Mouse (Mus musculus): ENCODE data around the gene Fitm2.
"Not testable (repeated sequence)": the region's sequence is repeated elsewhere in the genome, so short reads cannot be mapped to it uniquely, and the experiment has no call there.

Gene Fitm2

DNA sequence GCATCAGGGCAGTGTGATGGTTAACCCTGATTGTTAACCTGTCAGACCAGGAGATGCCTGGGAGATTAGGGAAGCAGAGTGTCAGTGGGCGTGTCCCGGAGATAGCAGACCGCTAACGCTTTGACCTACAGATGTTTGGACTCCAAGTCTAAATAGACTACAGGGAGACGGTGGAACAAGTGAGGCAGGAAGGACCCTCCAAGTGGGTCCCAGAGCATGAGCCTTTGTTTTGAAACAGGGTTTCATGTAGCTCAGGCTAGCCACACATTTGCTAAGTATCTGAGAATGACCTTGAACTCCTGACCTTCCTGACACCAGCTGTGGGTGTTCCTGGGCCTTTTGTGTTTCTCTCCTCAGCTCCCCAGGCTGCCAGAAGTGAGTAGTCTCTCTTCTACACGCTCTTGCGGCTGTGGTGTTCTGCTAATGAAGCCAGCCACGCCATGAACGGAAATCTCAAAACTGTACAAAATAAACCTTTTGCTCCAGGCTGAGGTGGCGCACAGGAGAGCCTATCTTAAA lies 9.1 kb downstream of the Fitm2 start:
- in situ Hi-C loops (cut with MboI, MseI): no loop called here

DNA sequence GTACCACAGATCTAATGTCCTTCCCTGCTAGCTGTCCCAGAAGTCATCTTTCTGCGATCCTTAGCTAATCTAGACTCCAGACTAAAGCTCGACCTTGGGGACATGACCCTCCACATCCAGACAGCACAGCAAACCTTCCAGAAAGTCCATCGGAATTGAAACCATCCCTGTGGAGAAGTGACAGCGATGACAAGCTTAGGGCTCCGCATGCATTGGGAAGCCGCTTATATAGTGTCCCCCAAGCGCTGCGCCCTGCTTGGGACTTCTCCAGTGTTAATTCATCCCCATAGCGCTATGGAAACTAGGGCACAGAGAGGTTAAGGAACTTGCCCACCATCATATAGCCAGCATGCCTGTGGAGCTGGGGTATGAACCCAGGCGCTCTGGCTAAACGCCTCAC lies 9.6 kb downstream of the Fitm2 start:
- in situ Hi-C loops (cut with MboI, MseI): no loop called here

DNA sequence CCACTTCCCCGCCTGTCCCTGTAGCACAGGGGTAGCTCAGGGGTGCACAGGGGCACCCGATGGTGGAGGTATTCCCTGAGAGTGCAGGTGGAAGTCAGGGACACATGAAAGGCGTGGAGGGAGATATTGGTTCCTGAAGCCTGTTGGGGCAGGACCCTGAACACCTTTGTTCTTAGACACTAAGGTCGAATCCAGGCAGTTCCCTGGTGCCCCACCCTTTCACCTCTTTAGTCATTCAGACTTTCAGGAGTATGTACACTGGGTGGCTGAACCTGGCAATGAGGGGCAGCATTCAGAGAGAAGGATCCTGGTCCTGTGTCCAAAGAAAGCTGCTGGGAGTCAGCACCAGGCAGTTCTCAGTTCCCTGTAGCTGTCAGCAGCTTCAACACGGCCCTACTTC lies 10.0 kb downstream of the Fitm2 start:
- in situ Hi-C loops (cut with MboI, MseI): no loop called here

DNA sequence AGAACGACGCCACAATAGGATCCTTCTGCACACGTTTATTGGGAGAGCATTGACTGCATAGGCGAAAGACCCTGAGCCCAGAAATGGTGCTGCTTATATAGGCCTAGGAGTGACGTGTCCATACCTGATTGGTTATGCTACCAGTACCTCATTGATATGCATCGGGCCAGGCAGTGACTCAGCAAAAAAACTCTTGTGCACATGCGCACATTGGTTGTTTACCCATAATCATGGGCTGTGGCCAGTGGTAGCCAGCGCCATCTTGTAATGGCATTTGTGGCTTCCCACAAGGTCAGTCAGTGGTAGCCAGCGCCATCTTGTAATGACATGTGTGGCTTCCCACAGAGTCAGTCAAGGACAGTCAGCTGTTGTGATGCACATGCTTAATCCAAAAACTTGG lies 11.1 kb downstream of the Fitm2 start:
- in situ Hi-C loops (cut with MboI, MseI): not testable (repeated sequence)

DNA sequence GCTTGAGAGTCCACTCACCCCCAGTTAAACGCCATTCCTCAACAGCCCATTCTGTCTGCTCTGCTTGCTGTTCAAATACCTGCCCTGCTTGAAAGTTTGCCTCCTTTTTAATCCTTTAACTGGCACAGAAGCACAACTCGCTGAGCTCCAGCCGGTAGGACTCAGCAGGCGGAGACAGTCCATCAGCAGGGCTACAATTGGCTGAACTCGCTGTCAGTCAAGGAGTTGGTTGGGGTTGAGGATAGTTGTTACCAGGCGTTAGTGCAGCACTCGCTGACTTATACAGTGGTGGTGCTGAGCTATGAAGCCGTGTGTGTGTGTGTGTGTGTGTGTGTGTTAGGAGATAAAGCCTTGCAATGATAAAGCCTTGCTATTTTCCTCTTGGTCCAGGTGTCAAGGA lies 11.8 kb downstream of the Fitm2 start:
- in situ Hi-C loops (cut with MboI, MseI): no loop called here

DNA sequence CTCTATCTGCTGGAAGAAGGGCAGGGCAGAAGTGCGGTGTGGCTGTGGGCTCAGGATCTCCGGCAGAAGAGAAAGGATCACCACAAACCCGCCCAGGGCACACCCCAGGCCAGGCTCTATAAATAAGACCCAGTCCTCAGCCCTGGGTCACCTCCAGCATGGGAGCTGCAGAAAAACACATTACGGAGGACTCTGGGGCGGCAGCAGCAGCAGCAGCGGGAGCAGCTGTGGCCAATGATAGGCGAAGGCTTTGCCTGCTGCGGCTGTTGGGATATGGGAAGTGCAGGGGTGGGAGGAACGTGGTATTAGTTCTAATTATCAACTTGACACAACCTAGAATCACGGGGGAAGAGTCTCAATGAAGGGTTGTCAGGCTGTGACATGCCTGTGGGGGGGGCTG lies 13.0 kb downstream of the Fitm2 start:
- in situ Hi-C loops (cut with MboI, MseI): no loop called here

DNA sequence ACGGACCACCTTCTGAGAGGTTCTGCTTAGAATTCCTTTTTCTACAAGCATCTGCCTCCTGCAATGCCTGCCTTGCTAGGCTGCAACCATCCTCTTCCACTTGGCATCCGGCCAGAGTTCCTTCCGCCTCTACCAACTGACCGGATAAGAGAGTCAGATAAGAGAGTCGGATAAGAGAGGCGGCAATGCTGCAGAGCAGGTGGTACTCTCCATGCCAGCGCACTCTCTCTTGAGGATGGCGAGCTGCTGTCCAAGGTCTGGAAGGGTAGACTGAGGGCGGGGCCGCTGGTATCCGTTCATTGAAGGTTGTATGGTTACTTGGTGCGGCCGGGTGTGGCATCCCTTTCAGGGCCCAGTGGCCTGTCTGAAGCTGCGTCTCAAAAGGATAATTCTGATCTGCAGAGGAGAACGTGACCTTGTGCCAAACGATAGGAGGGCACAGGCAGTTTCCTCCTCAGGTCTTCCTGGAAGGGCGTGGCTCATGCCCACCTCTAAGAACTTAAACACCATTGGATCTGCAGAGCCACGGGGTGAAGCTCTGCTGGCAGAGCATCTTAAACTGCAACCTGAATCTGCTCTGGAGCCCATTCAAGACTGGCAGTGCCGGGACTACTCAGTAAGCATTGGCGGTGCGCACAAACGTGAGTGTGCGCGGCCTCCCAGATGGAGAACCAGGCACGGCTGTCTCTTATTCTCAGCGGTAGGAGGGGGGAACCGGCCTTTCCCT lies 13.7 kb downstream of the Fitm2 start:
- in situ Hi-C loops (cut with MboI, MseI): no loop called here

DNA sequence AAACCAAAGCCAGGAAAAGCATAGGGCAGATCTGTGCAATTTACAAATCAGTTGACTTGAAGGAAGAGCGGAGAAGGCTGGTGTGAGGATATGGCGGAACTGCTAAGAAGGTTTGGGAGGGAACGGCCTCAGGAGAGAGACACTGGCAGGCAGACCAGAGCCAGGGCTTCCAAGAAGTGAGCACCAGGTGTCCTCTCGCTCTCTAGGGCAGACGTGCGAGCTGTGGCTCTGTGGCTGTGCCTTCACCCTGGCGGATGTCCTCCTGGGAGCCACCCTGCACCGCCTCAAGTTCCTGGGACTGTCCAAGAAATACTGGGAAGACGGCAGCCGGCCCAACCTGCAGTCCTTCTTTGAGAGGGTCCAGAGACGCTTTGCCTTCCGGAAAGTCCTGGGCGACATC lies 19.1 kb downstream of the Fitm2 start:
- in situ Hi-C loops (cut with MboI, MseI): no loop called here

DNA sequence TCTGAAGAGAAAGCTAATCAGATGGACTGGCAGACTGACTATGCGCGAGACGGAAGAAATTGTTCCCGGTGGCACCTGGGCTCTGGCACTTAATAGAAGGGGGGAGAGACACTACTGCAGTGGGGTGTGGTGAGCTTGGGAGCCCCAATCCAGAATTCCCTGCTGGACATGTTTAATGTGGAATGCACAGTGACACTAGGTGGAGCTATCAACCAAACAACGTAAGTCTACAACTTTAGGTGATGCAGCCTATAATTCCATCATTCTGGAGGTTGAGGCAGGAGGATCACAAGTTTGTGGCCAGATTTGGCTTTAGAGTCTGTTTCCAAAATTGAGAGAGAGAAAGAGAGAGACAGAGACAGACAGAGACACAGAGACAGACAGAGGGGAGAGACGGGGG lies 19.7 kb downstream of the Fitm2 start:
- in situ Hi-C loops (cut with MboI, MseI): no loop called here

DNA sequence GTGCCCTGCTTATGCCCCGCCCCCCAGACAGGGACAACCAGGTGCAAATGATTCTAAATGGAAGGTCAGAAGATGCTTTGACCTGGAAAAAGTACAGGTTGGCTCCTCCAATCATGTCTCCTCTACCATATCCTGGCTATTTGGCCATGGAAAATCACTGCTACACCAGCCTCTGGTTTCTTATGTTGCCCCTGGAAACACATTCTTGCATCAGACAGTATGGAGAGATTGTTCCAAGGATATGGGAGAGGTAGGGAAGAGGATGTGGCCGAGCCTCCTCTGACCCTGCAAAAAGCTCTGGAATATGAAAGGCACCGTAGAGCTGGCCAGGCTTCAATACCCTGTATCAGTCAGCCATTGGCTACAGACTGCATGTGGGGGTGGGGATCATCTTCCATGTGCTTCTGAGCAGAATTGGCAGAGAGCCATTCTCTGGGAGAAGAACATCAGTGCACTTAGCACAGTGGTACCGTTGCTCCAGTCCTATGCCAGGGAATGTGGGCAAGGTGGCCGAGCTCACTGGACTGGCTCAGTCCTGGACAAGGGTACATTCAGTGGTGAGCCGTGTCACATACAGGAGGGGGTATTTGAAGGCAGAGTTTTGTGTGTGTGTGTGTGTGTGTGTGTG lies 21.6 kb downstream of the Fitm2 start:
- in situ Hi-C loops (cut with MboI, MseI): no loop called here

DNA sequence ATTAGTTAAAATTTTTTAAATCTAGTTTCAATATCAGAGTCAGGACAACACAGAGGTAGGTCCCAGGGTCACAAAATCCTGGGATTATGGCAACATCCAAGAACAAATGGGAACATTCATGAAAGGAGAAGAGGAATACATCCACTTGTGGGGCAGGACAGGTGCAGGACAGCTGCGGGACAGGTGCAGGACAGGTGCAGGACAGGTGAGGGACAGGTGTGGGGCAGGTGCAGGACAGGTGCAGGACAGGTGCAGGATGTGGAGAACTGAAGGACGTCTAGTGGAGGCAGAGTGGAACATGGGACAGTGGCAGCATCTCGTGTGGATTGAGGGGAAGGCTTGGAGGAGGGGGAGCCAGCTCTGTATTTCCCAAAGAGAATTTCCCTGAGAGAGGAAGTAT lies 23.2 kb downstream of the Fitm2 start:
- in situ Hi-C loops (cut with MboI, MseI): loop anchor here (10.0 kb wide), 1 partner anchor 1896 kb away; no protein-coding TSS in a partner anchor

DNA sequence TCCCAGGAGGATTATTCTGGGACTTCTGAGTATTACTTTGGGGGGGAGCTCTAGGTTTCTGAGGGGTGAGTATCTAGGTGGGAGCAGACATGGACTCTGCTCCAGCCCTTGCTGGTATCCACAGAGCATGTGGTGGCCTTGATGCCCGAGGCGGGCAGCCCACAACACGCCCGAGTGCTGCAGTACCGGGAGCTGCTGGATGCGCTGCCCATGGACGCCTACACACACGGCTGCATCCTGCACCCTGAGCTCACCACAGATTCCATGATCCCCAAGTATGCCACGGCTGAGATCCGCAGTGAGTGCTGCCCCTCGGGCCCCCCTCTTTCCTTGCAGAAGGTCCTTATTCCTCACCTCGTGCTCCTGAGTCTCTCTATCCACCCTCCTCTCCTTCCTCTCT lies 25.1 kb downstream of the Fitm2 start:
- in situ Hi-C loops (cut with MboI, MseI): loop anchor here (10.0 kb wide), 1 partner anchor 1897 kb away; no protein-coding TSS in a partner anchor

DNA sequence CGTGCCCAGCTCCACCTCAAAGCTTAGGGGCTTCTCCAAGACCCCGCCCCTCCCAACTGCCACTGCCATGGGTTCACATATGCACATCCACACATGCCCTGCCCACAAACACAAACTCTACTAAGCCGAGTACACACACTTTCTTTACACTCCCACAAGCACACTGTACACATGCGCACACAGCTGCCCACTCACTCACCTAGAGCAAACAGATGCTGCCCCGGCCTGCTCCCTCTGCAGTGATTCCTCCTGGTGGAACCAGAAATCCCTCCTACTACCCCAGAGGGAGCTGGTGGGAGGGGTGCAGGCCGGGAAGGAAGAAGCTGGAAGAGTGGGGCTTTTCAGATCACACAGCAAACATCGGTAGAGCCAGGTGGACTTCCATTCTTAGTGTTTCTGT lies 28.4 kb downstream of the Fitm2 start:
- in situ Hi-C loops (cut with MboI, MseI): loop anchor here (10.0 kb wide), 1 partner anchor 1901 kb away; no protein-coding TSS in a partner anchor

DNA sequence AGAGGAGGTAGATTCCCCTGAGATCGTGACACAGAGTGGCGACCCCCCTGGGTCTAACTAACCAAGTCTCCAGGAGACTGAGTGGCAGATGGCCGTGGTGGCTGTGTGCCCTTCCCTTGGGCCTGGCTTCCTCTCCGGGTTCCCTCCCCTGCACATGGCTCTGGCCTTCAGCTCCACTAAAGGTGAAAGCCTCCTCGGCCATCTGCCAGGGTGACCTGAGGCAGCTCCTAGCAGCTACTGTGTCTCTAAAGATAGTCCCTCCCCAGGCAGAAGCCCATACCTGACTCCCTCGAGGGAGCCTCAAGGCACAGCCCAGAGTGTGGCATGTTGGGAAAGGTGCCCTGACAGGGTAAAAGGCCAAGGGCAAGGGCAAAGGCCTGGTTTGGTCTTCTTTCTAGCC lies 28.9 kb downstream of the Fitm2 start:
- in situ Hi-C loops (cut with MboI, MseI): loop anchor here (10.0 kb wide), 1 partner anchor 1901 kb away; no protein-coding TSS in a partner anchor

DNA sequence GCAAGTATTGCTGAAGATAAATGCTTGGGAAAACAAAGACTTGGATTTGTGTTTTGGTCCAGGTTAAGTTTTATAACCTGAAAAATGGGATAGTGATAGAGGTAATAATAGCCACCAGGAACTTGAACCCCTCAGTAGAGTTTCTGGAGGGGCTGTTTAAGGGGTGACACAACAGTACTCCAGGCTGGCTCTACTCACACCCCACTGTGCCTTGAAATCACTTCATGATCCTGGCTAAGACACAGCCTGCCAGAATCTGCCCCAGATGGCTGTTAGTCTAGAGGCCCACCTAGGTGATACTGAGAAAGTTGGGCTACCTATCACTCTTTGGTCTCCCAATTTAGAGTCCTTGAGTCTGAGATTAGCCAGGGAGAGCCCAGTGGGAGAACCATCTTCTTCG lies 32.9 kb downstream of the Fitm2 start:
- in situ Hi-C loops (cut with MboI, MseI): no loop called here

DNA sequence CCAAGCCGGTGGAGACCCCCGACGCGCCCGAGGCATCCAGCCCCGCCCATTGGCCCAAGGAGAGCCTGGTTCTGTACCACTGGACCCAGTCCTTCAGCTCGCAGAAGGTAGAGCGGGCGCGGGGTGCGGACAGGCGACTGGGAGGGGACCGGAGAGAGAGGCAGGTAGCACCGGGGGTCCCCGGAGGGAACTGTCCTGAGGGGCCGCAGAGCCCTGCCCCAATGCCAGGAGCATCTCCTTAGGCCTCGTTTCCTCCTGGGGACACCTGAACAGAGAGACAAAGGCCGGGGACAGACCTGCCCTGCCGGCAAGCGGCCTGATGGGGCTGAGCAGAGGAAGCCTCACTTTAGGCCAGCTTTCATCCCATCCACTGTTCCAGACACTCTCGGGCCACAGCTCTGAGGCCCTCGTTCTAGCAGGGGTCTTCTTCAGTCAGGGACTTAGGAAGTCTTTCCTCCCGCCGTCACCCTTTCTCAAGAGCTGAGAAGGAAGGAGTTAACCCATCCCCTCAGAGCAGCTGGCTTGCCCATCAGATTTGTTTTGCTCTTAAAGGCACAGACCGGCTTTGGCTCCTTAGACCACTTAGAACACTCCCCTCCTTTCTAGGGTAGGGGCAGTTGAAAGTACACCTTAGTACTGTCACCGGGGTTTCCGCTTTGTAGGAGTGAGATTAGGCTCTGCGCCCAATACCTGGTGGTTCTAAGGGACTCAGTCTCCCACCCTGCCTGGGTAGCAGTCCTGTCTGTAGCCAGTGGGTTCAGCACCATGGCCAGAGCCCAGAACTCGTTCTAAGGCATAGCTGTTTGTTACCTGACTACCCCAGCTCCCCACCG lies 33.6 kb downstream of the Fitm2 start:
- in situ Hi-C loops (cut with MboI, MseI): no loop called here

DNA sequence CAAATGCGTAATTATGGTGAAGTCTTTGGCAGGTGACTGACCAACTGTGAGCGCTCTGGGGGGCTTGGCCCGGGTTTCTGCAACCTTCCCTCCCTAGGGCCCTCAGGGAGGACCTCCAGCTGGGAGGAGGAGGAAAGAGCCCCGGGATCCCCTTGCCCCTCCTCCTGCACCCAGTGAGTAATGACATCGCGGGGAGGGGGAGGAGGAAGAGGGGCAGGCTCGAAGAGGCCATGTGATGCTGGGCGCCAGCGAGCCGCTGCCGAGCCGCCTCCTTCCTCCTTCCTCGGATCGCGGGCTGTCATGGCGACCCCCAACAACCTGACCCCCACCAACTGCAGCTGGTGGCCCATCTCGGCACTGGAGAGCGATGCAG lies 34.2 kb downstream of the Fitm2 start, which contains the start of gene Gdap1l1:
Gene Gdap1l1 (plus strand): TSS at position 231 of the 373 bp plus-strand sequence.
- in situ Hi-C loops (cut with MboI, MseI): no loop called here

DNA sequence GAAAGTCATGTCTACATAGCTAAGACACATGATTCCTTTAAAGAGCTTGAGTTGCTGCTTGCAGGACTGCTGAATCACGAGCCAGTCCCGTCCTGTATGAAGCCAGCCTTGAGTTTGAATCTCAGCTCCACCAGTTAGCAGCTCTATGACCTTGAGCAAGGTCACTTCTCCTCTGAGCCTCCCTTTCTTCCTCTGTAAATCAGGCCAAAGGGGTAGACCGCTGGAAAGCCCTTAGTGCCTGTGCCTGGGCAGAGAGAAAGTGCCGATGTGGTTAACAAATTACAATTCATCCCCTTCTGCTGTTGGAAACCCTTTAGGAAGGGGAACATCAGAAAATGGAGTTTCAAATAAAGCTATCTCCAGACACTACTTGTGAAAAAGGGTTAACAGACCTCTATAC lies 34.6 kb downstream of the Fitm2 start:
- in situ Hi-C loops (cut with MboI, MseI): no loop called here

DNA sequence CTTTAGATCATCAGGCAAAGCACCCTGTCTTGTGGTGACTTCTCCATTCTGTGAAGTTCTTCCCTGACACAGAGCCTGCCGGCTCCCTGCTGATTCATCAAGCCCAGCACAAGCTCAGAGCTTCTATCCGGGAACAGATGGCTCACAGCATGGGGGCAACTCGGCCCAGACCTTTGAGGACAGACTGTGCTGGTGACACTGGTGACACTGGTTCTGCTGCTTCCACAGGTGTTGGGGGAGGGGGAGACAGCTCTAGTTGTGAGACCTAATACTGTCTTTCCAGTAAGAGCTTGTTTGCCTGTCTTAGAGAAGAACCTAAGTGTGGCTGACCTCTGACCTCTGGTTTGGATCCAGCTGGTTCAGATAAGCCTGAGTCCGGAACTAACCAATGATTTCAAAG lies 38.5 kb downstream of the Fitm2 start:
- in situ Hi-C loops (cut with MboI, MseI): no loop called here

DNA sequence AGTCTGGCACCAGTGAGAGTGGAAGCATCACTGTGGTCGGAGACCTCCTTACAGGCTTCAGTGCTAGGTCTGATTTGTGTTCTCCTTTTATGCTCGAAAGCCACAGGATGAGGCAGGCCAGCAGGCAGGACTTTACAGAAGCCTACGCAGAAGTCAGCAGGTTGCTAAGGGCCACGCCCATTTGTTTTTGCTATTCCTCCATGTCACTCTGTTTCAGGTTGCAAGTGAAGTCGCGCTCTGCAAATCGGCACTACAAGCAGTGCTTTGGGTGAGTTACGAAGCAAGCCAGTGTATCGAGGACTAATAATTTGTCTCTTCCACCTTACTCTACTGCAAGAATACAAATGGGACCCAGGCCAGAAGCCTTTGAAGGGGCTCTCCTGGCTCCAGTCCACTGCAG lies 41.1 kb downstream of the Fitm2 start:
- in situ Hi-C loops (cut with MboI, MseI): no loop called here

DNA sequence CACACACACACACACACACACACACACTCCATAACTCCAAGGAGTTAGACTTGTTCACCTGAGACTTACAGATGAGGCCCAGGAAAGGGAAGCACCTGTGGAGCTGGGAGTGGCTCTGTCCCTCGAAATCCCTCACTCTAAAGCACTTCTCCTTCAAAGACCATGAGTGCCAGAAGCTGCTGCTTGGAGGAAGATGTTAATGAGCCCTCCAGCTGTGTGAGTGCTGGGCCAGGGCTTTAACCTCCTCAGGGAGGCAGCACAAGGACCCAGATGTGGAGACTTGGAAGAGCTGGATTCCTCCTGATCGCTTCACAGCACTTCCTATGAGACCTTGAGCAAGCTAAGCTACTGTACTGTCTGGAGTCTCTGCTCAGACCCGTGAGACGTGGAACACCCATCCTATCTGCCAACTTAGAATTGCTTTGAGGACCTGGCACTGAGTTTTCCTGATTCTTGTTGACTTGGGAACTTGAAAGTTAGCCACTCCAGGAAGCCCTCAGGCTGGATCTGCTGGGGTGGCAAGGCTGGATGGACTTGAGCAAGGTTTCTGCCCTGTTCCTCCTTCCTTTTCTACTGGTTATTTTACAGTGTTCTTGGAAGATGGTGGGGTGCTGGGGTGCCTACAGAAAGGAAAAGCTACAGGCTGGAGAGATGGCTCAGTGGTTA lies 44.0 kb downstream of the Fitm2 start:
- in situ Hi-C loops (cut with MboI, MseI): no loop called here

DNA sequence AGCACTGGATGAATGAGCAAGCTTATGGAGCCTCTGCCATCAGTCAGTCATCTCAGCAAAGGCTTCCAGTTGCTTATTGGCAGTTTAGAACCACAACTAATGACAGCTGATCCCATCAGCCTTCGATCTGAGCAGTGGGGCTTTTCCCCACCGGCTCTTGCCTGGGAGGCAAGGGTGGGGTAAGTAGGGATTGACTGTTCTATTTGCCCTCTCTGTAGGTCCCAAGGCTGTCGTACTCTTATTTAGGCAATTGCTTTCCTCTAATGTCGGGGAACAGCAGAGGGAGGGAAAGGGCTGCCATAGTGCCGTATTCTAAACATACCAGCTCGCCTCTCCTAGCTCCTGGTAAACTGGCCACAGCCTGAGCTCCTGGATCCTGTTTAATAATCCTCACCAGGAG lies 47.8 kb downstream of the Fitm2 start, which contains the start of gene Oser1:
Gene Oser1 (minus strand): TSS at position 101 of the 400 bp plus-strand sequence.
- in situ Hi-C loops (cut with MboI, MseI): no loop called here
